Mouse (Mus musculus) brain, embryonic 18.5 days (tissue): ENCODE results near the gene Plod1.
A peak's percentile ranks its signal among the peaks of the same experiment; 100 is the strongest.

Source experiments
- DNase-seq: peaks from one replicate; pipeline ENCODE4 v3.0.0-alpha.2; 2012; ENCODE audit warnings: low read depth, low spot score

The Plod1 gene

DNA sequence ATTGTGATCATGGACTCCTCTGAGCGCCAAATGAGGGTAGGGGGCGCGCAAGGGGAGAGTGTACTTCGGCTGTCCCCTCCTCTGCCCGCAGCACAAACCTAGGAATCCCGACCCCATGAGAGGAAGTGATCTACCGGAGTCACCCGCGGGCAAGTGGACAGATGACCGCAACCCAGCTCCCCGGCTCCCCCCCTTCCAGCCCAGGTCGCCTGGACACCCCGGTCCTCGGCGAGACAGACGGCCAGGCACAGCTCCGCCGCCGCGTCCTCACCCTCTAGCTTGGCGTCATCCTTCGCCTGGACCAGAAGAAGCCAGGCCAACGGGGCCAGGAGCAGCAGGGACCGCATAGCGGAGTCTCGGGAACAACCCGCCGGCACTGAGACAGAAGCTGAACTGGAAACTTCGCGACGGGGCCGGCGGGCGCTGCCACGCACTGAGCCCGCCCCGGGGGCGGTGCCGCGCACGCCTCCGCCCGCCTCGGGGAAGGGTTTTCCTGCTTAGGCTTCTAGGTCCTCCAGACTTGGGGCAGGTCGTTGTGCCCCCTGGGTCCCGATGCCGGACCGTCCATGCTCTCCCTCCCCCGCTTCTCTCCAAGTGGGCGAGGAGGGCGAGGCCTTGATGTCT is at the start of gene Plod1:
Gene Plod1, minus strand, starts transcription at position 437 of the 624 bp plus-strand sequence.
- no peak for DNase-seq

DNA sequence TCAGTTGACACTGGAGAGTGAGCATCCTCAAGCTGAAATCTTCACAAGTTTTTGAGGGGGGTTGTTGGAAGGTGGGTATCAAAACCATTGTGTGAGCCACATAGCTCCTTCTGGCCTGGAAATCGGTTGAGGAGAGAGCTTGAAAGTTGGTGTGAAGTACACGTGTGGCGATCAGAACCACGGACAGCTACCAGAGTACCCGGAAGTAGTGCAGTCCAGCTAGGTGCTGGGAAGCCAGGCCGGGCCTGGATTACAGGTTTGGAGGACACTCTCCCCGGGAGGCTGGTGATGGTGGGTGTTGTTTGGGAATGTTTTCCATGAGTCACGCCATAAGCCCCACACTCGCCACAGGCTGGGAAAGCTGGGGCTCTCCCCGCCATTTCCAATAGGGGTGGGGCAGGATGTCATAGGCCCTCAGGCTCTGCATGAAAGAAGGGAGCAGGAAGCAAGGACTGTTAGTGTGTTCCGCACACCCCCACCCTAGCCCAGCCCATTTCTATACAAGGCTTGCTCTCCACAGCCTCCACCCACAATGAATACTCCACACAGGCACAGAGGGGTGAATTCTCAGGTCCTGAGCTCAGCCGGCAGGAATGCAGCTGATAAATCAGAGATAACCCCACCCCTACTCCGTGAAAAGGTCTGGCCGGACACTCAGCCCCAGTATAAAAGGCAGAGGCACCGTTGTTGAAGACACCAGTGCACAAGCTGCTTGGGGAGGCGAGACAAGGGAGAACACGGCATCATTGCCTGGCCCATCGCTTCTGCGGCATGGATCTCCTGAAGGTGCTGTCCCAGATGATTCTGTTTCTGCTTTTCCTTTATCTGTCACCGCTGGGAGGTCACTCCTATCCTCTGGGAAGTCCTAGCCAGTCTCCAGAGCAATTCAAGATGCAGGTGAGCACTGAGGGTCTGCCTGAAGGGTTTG is 48.9 kb upstream of the Plod1 start, which contains the start of gene Nppb:
Gene Nppb, plus strand, starts transcription at position 584 of the 928 bp plus-strand sequence.
- no peak for DNase-seq

GRCm38 (mm10) chr4:147979441-147979860 is 42.9 kb upstream of the Plod1 start:
- DNase-seq, result no peak

GRCm38 (mm10) chr4:147978391-147978790 is 41.8 kb upstream of the Plod1 start:
- no peak for DNase-seq

DNA sequence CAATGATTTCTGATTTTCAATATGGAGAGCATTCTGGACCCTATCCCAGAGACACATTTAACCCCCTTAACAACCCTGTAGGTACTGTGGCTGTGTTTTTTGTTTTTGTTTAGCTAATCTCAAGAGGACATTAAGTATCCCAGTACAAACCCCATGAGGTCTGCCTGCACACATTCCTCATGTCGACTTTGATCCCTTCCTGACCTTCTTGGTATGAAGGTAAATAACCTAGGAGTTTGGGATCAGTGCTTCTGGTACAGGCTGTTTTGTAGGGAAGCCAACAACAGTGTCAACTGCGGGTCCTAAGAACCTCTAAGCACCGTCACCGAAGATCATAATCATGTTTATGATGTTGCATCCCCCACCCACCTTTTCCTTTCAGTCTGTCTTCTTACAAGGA is 41.2 kb upstream of the Plod1 start:
- no peak for DNase-seq

- DNase-seq, result no peak
Measured at GRCm38 (mm10) chr4:147976237-147976636, 39.7 kb upstream of the Plod1 start.

- DNase-seq, result no peak
Measured at GRCm38 (mm10) chr4:147969337-147969736, 32.8 kb upstream of the Plod1 start.

GRCm38 (mm10) chr4:147968816-147969215 is 32.2 kb upstream of the Plod1 start:
- DNase-seq, result no peak

- DNase-seq, result no peak
Measured at GRCm38 (mm10) chr4:147965712-147966111, 29.1 kb upstream of the Plod1 start.

GRCm38 (mm10) chr4:147963623-147964022 is 27.1 kb upstream of the Plod1 start:
- no peak for DNase-seq

- no peak for DNase-seq
Measured at GRCm38 (mm10) chr4:147962781-147963180, 26.2 kb upstream of the Plod1 start.

DNA sequence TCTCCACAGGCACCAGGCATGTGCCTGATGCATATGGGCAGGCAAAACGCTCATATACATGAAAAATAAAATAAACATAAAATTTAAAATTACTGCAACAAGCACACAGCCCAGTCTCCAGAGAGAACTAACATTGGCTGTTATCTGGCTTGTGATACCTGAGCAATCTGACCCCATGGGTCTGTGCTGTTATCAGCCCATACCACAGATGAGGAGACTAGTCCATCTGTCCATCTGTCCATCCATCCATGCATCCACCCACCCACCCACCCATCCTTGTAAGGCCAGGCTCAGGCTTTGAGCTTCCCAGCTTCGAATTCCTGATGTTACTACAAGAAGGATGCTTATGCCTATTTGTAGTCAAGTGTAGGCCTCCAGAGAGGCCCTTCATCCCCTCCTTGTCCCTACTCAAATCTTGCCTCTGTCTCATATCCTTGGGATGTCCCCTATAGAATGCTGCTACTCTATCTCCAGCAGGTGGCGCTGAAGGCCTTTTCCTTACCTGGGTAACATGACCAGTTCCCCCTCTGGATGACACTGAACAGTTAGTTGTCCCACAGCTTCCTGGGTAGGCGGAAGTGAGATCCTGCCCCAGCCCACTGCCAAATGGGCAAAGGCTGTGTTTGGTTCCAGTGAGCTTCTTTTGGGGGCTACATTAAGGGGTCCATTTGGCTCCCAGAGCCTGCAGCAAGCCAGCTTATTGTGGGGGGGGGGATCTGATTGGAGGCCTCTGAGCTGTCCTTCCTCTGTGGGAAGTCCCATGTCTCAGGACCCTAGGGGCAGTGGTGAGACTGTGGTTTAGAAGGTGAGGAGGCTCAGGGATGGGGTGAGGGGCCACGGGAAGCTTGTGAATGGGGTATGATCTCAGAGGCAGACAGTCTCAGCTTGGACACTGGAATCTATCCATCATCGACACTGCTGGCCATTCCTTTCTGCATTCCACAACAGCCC is 23.6 kb upstream of the Plod1 start:
- DNase-seq, result no peak

- DNase-seq, result no peak
Measured at GRCm38 (mm10) chr4:147957141-147957540, 20.6 kb upstream of the Plod1 start.

DNA sequence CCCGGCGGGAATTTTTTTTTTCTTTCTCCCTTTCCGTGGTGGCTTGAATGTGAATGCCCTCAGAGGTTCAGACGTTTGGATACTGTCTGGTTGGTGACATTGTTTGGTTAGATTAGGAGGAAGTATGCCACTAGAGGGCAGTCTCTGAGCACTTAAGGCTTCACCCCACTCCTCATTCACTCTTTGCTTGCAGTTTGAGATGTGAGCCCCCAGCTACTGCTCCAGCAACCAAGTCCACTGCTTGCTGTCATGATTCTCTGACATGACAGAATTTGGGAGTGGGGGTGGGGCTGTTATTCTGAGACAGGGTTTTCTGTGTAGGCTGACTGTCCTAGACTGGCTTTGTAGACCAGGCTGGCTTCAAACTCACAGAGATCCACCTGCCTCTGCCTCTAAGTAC is 17.0 kb upstream of the Plod1 start:
- no peak for DNase-seq

DNA sequence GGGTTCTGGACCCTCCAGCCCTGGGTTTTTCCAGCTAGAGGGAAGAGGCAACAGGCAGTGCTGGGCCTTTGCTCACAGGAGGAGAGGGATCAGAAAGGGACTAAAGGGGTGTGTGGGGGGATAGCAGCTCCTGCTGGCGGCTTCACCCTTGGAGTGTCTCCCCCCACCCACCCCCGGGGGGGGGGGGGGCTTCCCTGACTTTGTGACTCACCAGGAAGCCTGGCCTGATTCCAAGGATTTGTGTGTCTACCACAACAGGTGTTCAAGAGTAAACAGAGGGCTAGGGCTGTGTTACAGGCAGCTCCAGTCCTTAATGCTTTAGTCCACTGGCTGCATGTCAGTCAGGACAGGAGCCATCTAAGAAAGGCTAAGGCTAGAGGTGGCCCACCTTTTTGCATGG is 10.9 kb upstream of the Plod1 start:
- DNase-seq, result no peak

DNA sequence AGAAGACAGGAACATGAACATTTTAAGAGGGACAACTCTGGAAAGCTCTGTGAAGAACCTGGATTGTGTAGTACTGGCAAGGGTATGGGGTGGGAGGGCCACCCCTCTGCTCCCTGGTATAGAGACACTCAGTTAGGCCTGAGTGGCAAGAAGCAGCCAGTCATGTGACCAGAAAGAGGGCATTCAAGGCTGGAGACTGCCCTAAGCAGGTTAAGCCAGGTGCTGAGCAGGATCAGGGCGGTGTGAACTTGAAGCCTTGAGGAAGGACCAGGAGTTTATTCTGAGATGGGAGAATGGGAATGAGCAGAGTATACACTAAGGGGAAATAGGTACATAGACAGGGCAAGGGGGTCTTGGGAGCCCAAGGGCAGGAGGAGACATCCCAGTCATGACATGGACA is 6.4 kb upstream of the Plod1 start:
- DNase-seq, result no peak

DNA sequence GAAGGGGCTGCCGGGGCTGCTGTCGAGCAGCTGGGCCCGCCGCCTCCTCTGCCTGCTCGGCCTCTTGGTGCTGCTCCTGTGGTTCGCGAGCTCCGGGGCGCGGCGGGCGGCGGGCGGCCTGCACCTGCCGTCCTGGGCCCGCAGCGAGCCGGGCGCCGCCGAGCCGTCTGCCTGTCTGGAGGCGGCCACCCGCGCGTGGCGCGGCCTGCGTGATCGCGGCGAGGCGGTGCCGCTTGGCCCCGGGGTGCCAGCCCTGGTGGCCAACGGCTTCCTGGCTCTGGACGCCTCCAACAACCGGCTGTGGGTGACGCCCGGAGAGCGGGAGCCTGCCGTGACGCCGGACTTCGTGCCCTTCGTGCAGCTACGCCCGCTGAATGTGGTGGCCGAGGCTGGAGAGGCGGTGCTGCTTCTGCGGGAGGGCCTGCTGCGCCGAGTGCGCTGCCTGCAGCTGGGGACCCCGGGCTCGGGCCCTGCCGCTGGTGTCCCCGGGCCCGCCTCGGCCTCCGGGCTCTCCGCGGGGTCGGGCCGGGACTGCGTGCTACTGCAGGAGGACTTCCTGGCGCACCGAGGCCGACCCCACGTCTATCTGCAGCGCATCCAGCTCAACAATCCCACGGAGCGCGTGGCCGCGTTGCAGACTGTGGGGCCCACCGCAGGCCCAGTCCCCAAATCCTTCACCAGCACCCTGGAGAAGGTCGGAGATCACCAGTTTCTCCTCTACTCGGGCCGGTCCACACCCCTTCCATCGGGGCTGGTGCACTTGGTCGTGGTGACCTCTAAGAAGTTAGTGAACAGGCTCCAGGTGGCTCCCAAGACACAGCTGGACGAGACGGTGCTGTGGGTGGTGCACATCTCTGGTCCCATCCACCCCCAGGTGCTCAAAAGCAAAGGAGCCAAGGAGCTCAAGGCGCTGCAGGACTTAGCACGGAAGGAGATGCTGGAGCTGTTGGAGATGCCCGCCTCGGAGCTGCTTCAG is 4.8 kb upstream of the Plod1 start:
- no peak for DNase-seq

GRCm38 (mm10) chr4:147940576-147941044 is 4.0 kb upstream of the Plod1 start, which contains the start of gene 2510039O18Rik:
TSS of gene 2510039O18Rik (plus strand) at chr4:147940895.
- DNase-seq, result peak; percentile 76

DNA sequence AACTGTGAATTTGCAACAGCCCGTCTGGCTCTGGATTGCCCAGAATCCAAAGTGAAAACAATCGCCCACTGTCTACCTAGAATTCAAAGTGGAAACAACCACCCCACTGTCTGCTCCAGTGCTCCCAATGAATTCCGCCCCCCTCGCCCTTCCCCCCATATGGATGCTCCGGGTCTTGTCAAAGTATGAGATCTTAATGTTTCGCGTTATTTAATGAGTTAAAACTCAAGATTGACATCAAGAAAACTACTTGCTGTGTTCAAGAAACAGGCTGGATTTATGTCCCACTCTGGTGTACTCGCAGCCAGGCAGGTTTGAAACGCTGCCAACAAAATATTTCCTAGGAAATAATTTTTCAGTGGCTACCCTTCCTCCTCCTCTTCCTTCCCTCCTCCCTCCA is 3.5 kb upstream of the Plod1 start:
- DNase-seq, result no peak
